Mouse (Mus musculus) cortical plate, adult 2 months (tissue): ENCODE data around the gene Xirp2.

ENCODE experiments used
- CTCF ChIP-seq: fragments of 200-500 bp; IDR thresholded peaks from 2 replicates; pipeline ENCODE4 v1.5.1; 2011; ENCODE audit warnings: mild to moderate bottlenecking, control low read depth, low read length; ENCODE audit not compliant: insufficient read depth; ENCODE audit errors: extremely low read depth
- POLR2A ChIP-seq: fragments of 200-500 bp; IDR thresholded peaks from 2 replicates; pipeline ENCODE4 v1.6.1; 2011; ENCODE audit warnings: mild to moderate bottlenecking, low read length, control low read depth; ENCODE audit not compliant: insufficient read depth; ENCODE audit errors: extremely low read depth

DNA sequence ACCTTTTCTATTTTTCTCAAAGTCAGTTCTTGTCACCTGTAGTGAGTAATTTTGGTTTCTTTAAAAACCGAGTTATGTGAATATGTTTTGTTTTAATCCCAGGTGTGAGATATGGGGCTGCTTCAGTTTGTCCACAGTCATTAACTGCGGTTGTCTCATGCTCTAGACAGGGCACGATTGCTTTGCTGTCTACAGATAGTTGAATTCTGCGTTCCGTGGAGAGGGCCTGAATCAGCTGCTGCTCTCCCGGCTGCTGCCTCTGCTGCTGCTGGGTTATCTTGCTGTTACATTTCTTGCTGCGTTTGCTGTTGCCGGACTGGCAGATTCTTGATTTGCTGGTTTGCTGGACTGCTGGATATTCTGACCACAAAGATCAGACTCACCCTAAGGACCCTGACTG is 7.5 kb upstream of the Xirp2 start:
- no peak for TF ChIP-seq CTCF
- no peak for TF ChIP-seq POLR2A
